Mouse (Mus musculus): Measurements from ENCODE around the gene Mblac2. TPM values are rescaled to one million over a fixed set of nuclear protein-coding genes. Genes with fewer than 3 reads are reported as not detected.
A peak's percentile ranks its signal among the peaks of the same experiment; 100 is the strongest.

Gene Mblac2
- polyA plus RNA-seq, 1 experiment from 2014 or later = 5.1 TPM

GRCm38 (mm10) chr13:81690477-81690876 is 20.7 kb upstream of the Mblac2 start:
- ATAC-seq (ENCODE audit: low FRiP score, low TSS enrichment) = no peak
- Histone ChIP-seq H3K9ac (ENCODE audit: low read depth, low read length) (no peak overlapping the region), H3K4me1 (ENCODE audit: control insufficient read depth, insufficient read depth, low read length) (no peaks in the 10 kb centered on the region), H3K36me3 (ENCODE audit: control insufficient read depth, insufficient read depth, low read length) (no peaks in the 10 kb centered on the region), H3K27ac (ENCODE audit: low read depth, low read length) (no peak overlapping the region), H3K4me3 (ENCODE audit: low read length) (no peak overlapping the region), H3K9me3 (ENCODE audit: control insufficient read depth, low read length) (no peaks in the 10 kb centered on the region), H3K27me3 (ENCODE audit: control insufficient read depth, insufficient read depth, low read length) (no peaks in the 10 kb centered on the region), H3K4me2 (replicated peaks; ENCODE audit: low read depth, low read length) (no peak overlapping the region)
- WGBS = 82% methylated on average over 10 of the region's 10 CpGs

DNA sequence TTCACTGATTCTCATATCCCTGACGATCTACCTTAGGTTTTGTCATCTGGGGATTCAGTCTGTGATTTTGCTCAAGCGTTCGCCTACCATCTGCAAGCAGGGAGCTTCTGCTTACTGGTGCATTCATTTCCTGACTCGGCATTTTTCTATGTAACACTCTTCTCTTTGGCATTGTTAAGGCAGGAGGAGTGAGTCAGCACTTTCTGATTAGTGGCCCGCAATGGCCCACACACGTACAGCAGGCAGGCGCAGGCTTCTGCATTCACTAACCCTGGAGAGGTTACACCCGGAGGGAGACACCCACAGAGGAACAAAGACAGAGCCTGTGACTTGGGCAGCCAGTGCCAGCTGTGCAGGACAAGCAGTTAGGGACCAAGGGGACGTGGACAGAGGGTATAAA is 19.5 kb upstream of the Mblac2 start:
- peak; percentile 28; the same call in 1 of the 2 replicates for ATAC-seq (ENCODE audit: low FRiP score, low TSS enrichment)
- no peak overlapping the region for H3K27ac ChIP-seq (ENCODE audit: low read depth, low read length)
- H3K27me3 ChIP-seq (ENCODE audit: control insufficient read depth, insufficient read depth, low read length) = no peaks in the 10 kb centered on the region
- no peak overlapping the region for H3K9ac ChIP-seq (ENCODE audit: low read depth, low read length)
- no peaks in the 10 kb centered on the region for H3K36me3 ChIP-seq (ENCODE audit: control insufficient read depth, insufficient read depth, low read length)
- WGBS = 69% methylated on average over 9 of the region's 9 CpGs
- H3K4me1 ChIP-seq (ENCODE audit: control insufficient read depth, insufficient read depth, low read length) = no peaks in the 10 kb centered on the region
- no peak overlapping the region for H3K4me2 ChIP-seq (replicated peaks; ENCODE audit: low read depth, low read length)
- no peaks in the 10 kb centered on the region for H3K9me3 ChIP-seq (ENCODE audit: control insufficient read depth, low read length)
- H3K4me3 ChIP-seq (ENCODE audit: low read length) = no peak overlapping the region

- H3K9ac ChIP-seq (ENCODE audit: low read depth, low read length) = no peak overlapping the region
- H3K36me3 ChIP-seq (ENCODE audit: control insufficient read depth, insufficient read depth, low read length) = no peaks in the 10 kb centered on the region
- 93% methylated on average over 12 of the region's 12 CpGs for WGBS
- H3K4me3 ChIP-seq (ENCODE audit: low read length) = no peak overlapping the region
- no peaks in the 10 kb centered on the region for H3K9me3 ChIP-seq (ENCODE audit: control insufficient read depth, low read length)
- H3K4me2 ChIP-seq (replicated peaks; ENCODE audit: low read depth, low read length) = no peak overlapping the region
- no peaks in the 10 kb centered on the region for H3K27me3 ChIP-seq (ENCODE audit: control insufficient read depth, insufficient read depth, low read length)
- no peak overlapping the region for H3K27ac ChIP-seq (ENCODE audit: low read depth, low read length)
- H3K4me1 ChIP-seq (ENCODE audit: control insufficient read depth, insufficient read depth, low read length) = no peaks in the 10 kb centered on the region
- no peak for ATAC-seq (ENCODE audit: low FRiP score, low TSS enrichment)
Observed at GRCm38 (mm10) chr13:81694446-81694845, 16.7 kb upstream of the Mblac2 start.

DNA sequence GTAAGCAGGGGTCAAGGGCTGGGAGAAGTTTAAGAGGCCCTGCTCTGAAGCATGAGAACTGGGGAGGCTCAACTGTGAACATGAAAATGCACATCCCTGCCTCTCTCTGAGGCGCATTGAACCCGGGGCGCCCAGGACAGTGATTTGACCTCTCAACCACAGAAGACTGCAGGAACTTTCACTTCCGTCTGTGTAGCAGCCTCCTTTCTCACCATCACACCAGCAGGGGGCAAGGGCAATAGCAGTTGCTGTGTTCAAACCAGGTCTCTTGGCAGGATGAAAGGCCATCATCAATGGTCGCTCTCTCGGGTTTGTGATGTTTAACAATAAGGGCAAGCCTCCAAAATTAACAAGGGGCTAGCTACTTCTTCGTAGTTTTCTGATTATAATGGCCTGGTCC is 8.0 kb upstream of the Mblac2 start:
- ATAC-seq (ENCODE audit: low FRiP score, low TSS enrichment) = no peak
- 68% methylated on average over 7 of the region's 7 CpGs for WGBS
- H3K4me3 ChIP-seq (ENCODE audit: low read length) = no peak overlapping the region

GRCm38 (mm10) chr13:81703621-81704020 is 7.5 kb upstream of the Mblac2 start:
- Histone ChIP-seq H3K4me1 (ENCODE audit: control insufficient read depth, insufficient read depth, low read length) (no peaks in the 10 kb centered on the region), H3K27ac (ENCODE audit: low read depth, low read length) (no peak overlapping the region), H3K9me3 (ENCODE audit: control insufficient read depth, low read length) (no peaks in the 10 kb centered on the region), H3K4me2 (replicated peaks; ENCODE audit: low read depth, low read length) (no peak overlapping the region), H3K4me3 (ENCODE audit: low read length) (no peak overlapping the region), H3K27me3 (ENCODE audit: control insufficient read depth, insufficient read depth, low read length) (no peaks in the 10 kb centered on the region), H3K36me3 (ENCODE audit: control insufficient read depth, insufficient read depth, low read length) (no peaks in the 10 kb centered on the region), H3K9ac (ENCODE audit: low read depth, low read length) (no peak overlapping the region)
- 85% methylated on average over 9 of the region's 9 CpGs for WGBS
- ATAC-seq (ENCODE audit: low FRiP score, low TSS enrichment) = no peak

More for the DNA sequence above, 8.0 kb upstream of the Mblac2 start:
- Histone ChIP-seq H3K36me3 (ENCODE audit: control insufficient read depth, insufficient read depth, low read length) (no peaks in the 10 kb centered on the region), H3K4me2 (replicated peaks; ENCODE audit: low read depth, low read length) (no peak overlapping the region), H3K27ac (ENCODE audit: low read depth, low read length) (no peak overlapping the region), H3K9me3 (ENCODE audit: control insufficient read depth, low read length) (no peaks in the 10 kb centered on the region), H3K4me1 (ENCODE audit: control insufficient read depth, insufficient read depth, low read length) (no peaks in the 10 kb centered on the region), H3K27me3 (ENCODE audit: control insufficient read depth, insufficient read depth, low read length) (no peaks in the 10 kb centered on the region), H3K9ac (ENCODE audit: low read depth, low read length) (no peak overlapping the region)

DNA sequence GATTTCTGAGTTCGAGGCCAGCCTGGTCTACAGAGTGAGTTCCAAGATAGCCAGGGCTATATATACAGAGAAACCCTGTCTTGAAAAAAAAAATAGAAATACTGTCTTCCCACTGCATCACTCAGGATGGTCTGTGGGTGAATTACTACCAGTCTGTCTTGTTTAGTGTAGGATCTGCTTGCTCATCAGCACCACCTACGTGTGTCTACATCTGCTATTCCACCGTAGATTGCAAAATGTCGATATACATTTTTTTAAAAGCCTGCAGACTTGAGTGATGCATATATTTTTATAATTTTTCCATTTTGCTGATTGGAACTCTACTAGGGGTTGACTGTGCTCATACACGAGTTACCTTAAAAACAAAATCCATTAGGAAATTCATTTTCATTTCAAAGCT is 4.8 kb upstream of the Mblac2 start:
- Histone ChIP-seq H3K36me3 (ENCODE audit: control insufficient read depth, insufficient read depth, low read length) (no peaks in the 10 kb centered on the region), H3K4me2 (replicated peaks; ENCODE audit: low read depth, low read length) (no peak overlapping the region), H3K4me1 (ENCODE audit: control insufficient read depth, insufficient read depth, low read length) (no peaks in the 10 kb centered on the region; the same call in 1 of the 2 replicates), H3K27ac (ENCODE audit: low read depth, low read length) (no peak overlapping the region), H3K9me3 (ENCODE audit: control insufficient read depth, low read length) (no peaks in the 10 kb centered on the region), H3K9ac (ENCODE audit: low read depth, low read length) (no peak overlapping the region), H3K4me3 (ENCODE audit: low read length) (no peak overlapping the region), H3K27me3 (ENCODE audit: control insufficient read depth, insufficient read depth, low read length) (no peaks in the 10 kb centered on the region)
- ATAC-seq (ENCODE audit: low FRiP score, low TSS enrichment) = no peak
- 95% methylated on average over 5 of the region's 5 CpGs for WGBS

GRCm38 (mm10) chr13:81709805-81710204 is 1.3 kb upstream of the Mblac2 start:
- no peaks in the 10 kb centered on the region for H3K27me3 ChIP-seq (ENCODE audit: control insufficient read depth, insufficient read depth, low read length)
- H3K9me3 ChIP-seq (ENCODE audit: control insufficient read depth, low read length) = no peaks in the 10 kb centered on the region
- H3K4me2 ChIP-seq (replicated peaks; ENCODE audit: low read depth, low read length) = peak overlapping the region; percentile 97
- H3K36me3 ChIP-seq (ENCODE audit: control insufficient read depth, insufficient read depth, low read length) = no peaks in the 10 kb centered on the region
- peak overlapping the region; percentile 62; the same call in 1 of the 2 replicates for H3K9ac ChIP-seq (ENCODE audit: low read depth, low read length)
- no peak overlapping the region for H3K27ac ChIP-seq (ENCODE audit: low read depth, low read length)
- peak overlapping the region; percentile 78 for H3K4me3 ChIP-seq (ENCODE audit: low read length)
- ATAC-seq (ENCODE audit: low FRiP score, low TSS enrichment) = no peak
- H3K4me1 ChIP-seq (ENCODE audit: control insufficient read depth, insufficient read depth, low read length) = no peaks in the 10 kb centered on the region; the same call in 1 of the 2 replicates
- WGBS = 36% methylated on average over 4 of the region's 4 CpGs

- under 1% methylated on average over 7 of the region's 7 CpGs for WGBS
- Histone ChIP-seq H3K9ac (ENCODE audit: low read depth, low read length) (peak overlapping the region; percentile 62), H3K36me3 (ENCODE audit: control insufficient read depth, insufficient read depth, low read length) (no peaks in the 10 kb centered on the region), H3K9me3 (ENCODE audit: control insufficient read depth, low read length) (no peaks in the 10 kb centered on the region), H3K27me3 (ENCODE audit: control insufficient read depth, insufficient read depth, low read length) (no peaks in the 10 kb centered on the region), H3K27ac (ENCODE audit: low read depth, low read length) (0 out of 2 replicates have a peak overlapping the region, but pooled peaks have one; percentile 38), H3K4me1 (ENCODE audit: control insufficient read depth, insufficient read depth, low read length) (no peaks in the 10 kb centered on the region; the same call in 1 of the 2 replicates), H3K4me3 (ENCODE audit: low read length) (peak overlapping the region; percentile 78), H3K4me2 (replicated peaks; ENCODE audit: low read depth, low read length) (peak overlapping the region; percentile 97)
- ATAC-seq (ENCODE audit: low FRiP score, low TSS enrichment) = no peak
Observed at GRCm38 (mm10) chr13:81710266-81710665, 875 bp upstream of the Mblac2 start.

DNA sequence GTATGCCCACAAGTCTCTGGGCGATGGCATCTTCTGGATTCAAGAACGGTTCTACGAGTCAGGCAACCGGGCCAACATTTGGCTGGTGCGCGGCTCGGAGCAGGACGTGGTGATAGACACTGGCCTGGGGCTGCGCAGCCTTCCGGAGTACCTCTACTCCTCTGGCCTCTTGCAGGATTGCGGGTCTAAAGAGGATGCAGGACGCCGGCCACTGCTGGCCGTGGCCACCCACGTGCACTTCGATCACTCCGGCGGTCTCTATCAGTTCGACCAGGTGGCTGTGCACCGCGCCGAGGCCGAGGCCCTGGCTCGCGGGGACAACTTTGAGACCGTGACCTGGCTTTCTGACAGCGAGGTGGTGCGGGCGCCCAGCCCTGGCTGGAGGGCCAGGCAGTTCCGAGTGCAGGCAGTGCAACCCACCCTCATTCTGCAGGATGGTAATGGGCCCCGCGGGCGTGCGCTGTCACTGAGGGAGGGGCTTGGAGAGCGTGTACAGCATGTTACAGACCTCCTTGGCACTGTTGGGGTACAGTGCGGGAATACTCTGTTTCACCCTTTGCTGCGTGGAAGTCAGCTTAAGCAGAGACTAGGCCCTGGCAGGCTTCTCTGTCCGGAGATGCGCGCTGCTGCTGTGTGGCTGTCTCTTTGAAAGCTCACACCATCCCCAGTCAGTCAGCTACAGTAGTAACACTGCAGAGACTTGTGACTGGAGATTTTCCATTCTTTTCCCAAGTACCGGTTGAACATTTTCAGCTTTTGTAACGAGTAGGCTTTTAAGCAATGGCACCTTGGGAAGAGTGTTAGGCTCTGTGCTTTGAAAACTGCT is 618 bp downstream of the Mblac2 start:
- Histone ChIP-seq H3K4me1 (ENCODE audit: control insufficient read depth, insufficient read depth, low read length) (no peaks in the 10 kb centered on the region; the same call in 1 of the 2 replicates), H3K4me2 (replicated peaks; ENCODE audit: low read depth, low read length) (peak overlapping the region; percentile 97), H3K4me3 (ENCODE audit: low read length) (peak overlapping the region; percentile 78), H3K27ac (ENCODE audit: low read depth, low read length) (peak overlapping the region; percentile 73; the same call in 1 of the 2 replicates), H3K9me3 (ENCODE audit: control insufficient read depth, low read length) (no peaks in the 10 kb centered on the region), H3K27me3 (ENCODE audit: control insufficient read depth, insufficient read depth, low read length) (no peaks in the 10 kb centered on the region), H3K36me3 (ENCODE audit: control insufficient read depth, insufficient read depth, low read length) (no peaks in the 10 kb centered on the region), H3K9ac (ENCODE audit: low read depth, low read length) (peak overlapping the region; percentile 62)
- 1% methylated on average over 42 of the region's 42 CpGs for WGBS
- peak; percentile 65 for ATAC-seq (ENCODE audit: low FRiP score, low TSS enrichment)
